Comparison of ENCODE assay signal across 24 mouse cellular contexts in genomic region chr7:79986717-79987116, GRCm38 (mm10).
"Had no signal": no experiment of that assay in that cellular context is flagged by ENCODE, and none has a peak within 500 bp of the region (broad histone marks: within the 10 kb centered on the region; RNA-seq: fewer than 3 reads in every experiment).

No protein-coding gene starts in this region.

- H3K9ac ChIP-seq: intestine, embryonic 15.5 days; kidney, embryonic 15.5 days; limb, embryonic 12.5 days; liver, embryonic 12.5 days; liver, embryonic 15.5 days; lung, embryonic 15.5 days; neural tube, embryonic 13.5 days; stomach, embryonic 15.5 days had no signal

- H3K4me3 ChIP-seq: intestine, embryonic 15.5 days; kidney, embryonic 15.5 days; left cerebral cortex, adult 2 months; limb, embryonic 12.5 days; liver, embryonic 12.5 days; liver, embryonic 15.5 days; lung, embryonic 15.5 days; megakaryocyte, embryonic 14.5 days; midbrain, embryonic 10.5 days; neural tube, embryonic 13.5 days; stomach, embryonic 15.5 days had no signal

- H3K27ac ChIP-seq: intestine, embryonic 15.5 days; kidney, embryonic 15.5 days; left cerebral cortex, adult 2 months; limb, embryonic 12.5 days; liver, embryonic 12.5 days; liver, embryonic 15.5 days; lung, embryonic 15.5 days; midbrain, embryonic 10.5 days; neural tube, embryonic 13.5 days; stomach, embryonic 15.5 days had no signal

- DNase-seq: kidney, adult 11 months; kidney, adult 8-10 months; kidney, postnatal 10 days; kidney, postnatal 36 days; layer of hippocampus, postnatal 36 days; lung, adult 18-20 months; lung, postnatal 10 days; lung, postnatal 36 days; midbrain, embryonic 14.5 days; right cerebral cortex, adult 18-20 months; right cerebral cortex, postnatal 25 days; spleen, adult 18-20 months; thymus, postnatal 36 days had no signal

- H3K4me2 ChIP-seq: intestine, embryonic 15.5 days; kidney, embryonic 15.5 days; limb, embryonic 12.5 days; liver, embryonic 12.5 days; liver, embryonic 15.5 days; lung, embryonic 15.5 days; neural tube, embryonic 13.5 days; stomach, embryonic 15.5 days had no signal

- H3K4me1 ChIP-seq: intestine, embryonic 15.5 days; kidney, embryonic 15.5 days; limb, embryonic 12.5 days; liver, embryonic 12.5 days; liver, embryonic 15.5 days; lung, embryonic 15.5 days; midbrain, embryonic 10.5 days; neural tube, embryonic 13.5 days; stomach, embryonic 15.5 days had no signal

- ATAC-seq: intestine, embryonic 15.5 days; liver, embryonic 12.5 days had no signal

- H3K9me3 ChIP-seq: intestine, embryonic 15.5 days; kidney, embryonic 15.5 days; limb, embryonic 12.5 days; liver, embryonic 12.5 days; liver, embryonic 15.5 days; lung, embryonic 15.5 days; megakaryocyte, embryonic 14.5 days; midbrain, embryonic 10.5 days; neural tube, embryonic 13.5 days; stomach, embryonic 15.5 days had no signal

- H3K36me3 ChIP-seq: intestine, embryonic 15.5 days; kidney, embryonic 15.5 days; limb, embryonic 12.5 days; liver, embryonic 12.5 days; liver, embryonic 15.5 days; lung, embryonic 15.5 days; midbrain, embryonic 10.5 days; neural tube, embryonic 13.5 days; stomach, embryonic 15.5 days had no signal

- H3K27me3 ChIP-seq: intestine, embryonic 15.5 days; kidney, embryonic 15.5 days; limb, embryonic 12.5 days; liver, embryonic 12.5 days; liver, embryonic 15.5 days; lung, embryonic 15.5 days; neural tube, embryonic 13.5 days; stomach, embryonic 15.5 days had no signal
